Mouse (Mus musculus): ENCODE measurements at regions not wholly inside any gene's neighbourhood (a gene's known extent, or its start where the extent isn't known, plus 50 kb on each side); places are given as distances from the start of the nearest gene placed in this dataset.
A peak's percentile ranks its signal among the peaks of the same experiment; 100 is the strongest.
"Not testable (repeated sequence)": the region's sequence is repeated elsewhere in the genome, so short reads cannot be mapped to it uniquely, and the experiment has no call there.

- no peak for DNase-seq (ENCODE audit: low read depth, low spot score)
Observed at GRCm38 (mm10) chr10:96685991-96686601, 69.3 kb downstream of the Btg1 start.

GRCm38 (mm10) chr10:96686659-96687440, 70.0 kb downstream of the Btg1 start:
- DNase-seq (ENCODE audit: low read depth, low spot score) = no peak

DNA sequence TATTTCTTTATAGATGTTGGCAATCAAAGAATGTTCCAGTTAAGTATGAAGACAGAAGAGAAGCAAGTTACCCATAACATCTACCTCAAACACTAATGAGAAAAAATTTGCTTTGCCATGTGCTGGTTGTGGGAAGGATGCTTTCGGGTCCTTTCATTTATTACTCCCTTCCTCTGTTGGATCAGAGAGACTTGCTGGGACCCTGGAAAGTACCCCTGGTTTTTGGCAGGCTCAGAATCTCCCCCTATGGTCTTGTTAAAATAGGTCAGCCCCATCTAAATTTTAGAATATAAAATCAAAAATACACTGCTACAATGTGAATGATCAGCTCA, 70.6 kb downstream of the Btg1 start:
- no peak for DNase-seq (ENCODE audit: low read depth, low spot score)

DNA sequence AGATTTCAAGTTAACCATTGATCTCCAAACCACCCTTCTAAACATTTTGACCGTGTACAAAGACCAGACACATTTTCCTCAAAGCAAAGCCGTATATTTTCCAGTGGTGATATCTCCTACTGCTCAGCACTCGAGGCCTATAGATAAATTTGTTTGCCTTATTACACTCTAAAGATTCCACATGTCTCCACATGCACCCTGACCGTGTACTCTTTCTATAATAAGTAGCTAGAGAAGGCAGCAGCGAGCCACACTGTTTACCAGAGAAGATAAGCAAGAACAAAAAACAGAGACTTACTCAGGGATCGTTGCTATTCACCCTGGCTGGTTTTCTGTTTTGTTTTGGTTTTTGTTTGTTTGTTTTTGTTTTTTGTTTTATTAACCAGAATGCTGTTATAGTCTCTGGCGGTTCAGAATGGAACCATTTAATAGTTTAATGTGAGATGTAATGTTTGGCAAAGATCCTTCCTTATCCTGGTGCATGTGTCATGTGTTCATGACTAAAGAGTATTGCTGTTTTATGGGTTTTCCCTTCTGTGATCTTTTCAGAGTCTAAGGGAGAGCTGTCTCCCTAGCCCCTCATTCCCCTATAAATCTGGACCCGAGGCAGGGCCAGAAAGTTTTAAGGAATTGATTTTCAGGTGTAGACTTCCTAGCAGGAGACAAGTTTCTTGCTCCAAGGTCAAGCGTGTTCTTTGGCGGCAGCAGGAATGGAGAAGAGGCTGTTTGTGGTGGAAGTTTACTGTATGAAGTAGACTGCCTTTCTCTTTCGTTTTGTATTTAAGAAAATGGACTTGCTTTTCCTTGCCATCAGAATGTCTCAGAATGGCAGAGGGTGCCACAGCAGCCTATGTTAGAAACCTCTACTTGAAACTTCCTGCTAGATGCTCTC, 73.4 kb downstream of the Btg1 start:
- DNase-seq (ENCODE audit: low read depth, low spot score) = no peak

DNA sequence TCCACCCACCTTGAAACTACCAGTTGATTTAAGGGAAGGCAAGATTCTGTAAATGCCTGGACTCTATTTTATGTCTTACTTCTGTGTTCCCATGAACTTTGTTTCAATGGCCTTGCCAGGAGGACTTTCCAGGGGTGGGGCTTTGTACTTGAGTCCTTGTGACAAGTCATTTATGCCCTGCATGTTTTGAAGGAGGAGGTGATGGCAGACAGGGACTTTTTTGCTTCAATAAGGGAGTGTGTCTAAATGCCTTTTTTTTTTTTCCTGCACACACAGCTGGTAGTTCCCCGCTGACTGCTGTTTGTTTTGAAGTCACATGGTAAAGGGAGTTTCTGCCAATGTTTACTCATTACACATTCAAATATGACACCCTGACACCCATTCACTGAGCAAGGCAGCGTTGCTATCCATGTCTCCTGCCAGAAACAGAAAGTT, 74.1 kb downstream of the Btg1 start:
- no peak for DNase-seq (ENCODE audit: low read depth, low spot score)

DNA sequence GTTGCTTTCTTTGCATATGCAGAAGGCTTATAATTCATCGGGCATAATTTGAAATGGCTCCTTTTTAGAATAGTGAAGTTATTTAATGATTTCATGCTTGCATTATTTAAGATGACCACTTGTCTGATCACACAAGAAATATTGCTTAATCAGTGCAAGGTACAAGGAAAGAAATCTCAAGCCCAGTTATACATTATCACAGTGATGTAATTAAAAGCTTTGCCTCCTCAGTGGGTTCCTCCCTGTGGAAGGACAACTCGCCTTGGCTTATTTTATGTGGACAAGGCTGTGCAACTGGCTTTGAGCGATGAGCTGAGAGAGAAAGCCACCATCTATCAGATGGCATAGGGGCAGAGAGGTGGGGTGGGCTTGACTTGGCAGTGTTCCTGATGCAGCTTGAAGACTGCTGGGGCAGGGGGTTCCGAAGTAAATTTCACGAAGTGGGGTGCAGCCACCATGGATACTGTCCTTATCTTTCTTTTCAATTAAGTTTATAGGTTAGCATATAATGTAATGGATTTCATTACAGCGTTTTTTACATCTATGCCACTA, 74.6 kb downstream of the Btg1 start:
- no peak for DNase-seq (ENCODE audit: low read depth, low spot score)

GRCm38 (mm10) chr10:96692821-96693220, 76.0 kb downstream of the Btg1 start:
- DNase-seq (ENCODE audit: low read depth, low spot score) = no peak

DNA sequence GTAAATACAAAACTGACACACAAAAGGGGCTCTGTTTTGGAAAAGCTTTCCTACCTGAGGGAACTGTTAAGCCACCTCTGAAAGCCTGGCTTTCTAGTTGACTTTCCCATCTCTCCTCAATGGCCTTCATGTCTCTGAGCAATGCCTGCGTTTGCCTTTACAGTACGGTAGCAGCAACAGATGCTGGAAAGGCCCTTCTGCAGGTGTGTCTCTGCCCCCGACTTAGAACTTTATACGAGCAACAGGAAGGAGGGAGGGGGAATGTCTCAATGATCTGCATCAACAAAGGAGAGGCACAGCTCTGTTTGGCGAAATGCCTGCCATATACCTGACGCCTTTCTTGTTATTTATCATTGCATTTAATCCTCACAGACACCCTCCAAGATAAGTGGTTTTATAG, 77.0 kb downstream of the Btg1 start:
- DNase-seq (ENCODE audit: low read depth, low spot score) = no peak

- no peak for DNase-seq (ENCODE audit: low read depth, low spot score)
Observed at GRCm38 (mm10) chr10:96696571-96696970, 79.8 kb downstream of the Btg1 start.

DNA sequence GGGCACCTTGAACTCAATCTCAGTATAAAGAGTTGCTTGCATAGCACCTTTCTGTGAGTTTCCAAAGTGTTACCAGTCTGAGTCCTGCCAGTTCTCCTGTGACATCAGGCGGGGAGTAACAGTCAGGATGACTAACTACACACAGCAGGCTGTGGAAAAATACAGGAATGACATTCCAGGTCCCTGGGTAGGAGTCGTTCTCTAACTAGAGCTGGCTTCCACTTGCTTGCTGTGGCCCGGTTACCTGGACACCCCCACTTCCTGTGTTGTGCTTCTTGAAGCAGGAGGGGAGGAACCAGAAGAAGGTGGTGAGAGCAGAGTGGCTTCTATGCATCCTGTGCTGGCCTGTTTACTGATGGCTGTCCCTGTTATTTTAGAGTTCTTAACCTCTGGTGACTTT, 81.0 kb downstream of the Btg1 start:
- no peak for DNase-seq (ENCODE audit: low read depth, low spot score)

DNA sequence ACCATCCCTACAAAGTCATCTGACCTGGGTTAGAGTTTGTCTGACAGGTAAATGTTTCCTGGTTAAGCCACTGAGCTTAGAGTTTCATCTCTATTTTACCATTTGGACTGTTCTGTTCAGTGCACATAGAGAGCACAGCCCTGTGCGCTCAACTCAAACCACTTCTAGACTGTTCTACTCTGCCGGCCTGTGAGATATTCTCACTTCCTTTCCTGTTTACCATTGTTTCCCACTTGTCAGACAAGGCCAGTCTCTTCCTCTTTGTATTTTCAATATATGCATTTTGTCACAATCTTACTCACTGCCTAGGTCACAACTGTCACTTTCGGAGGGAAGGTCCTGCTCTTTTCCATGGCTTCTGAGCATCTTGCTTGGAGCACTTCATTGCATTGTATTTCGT, 89.8 kb downstream of the Btg1 start:
- DNase-seq (ENCODE audit: low read depth, low spot score) = no peak

GRCm38 (mm10) chr10:96708471-96708870, 91.7 kb downstream of the Btg1 start:
- DNase-seq (ENCODE audit: low read depth, low spot score) = no peak

- DNase-seq (ENCODE audit: low read depth, low spot score) = no peak
Observed at GRCm38 (mm10) chr10:96709698-96710356, 93.0 kb downstream of the Btg1 start.

GRCm38 (mm10) chr10:96711993-96712392, 95.2 kb downstream of the Btg1 start:
- DNase-seq (ENCODE audit: low read depth, low spot score) = no peak

- DNase-seq (ENCODE audit: low read depth, low spot score) = no peak
Observed at GRCm38 (mm10) chr10:96714702-96715101, 97.9 kb downstream of the Btg1 start.

GRCm38 (mm10) chr10:96717281-96717680, 100.5 kb downstream of the Btg1 start:
- no peak for DNase-seq (ENCODE audit: low read depth, low spot score)

DNA sequence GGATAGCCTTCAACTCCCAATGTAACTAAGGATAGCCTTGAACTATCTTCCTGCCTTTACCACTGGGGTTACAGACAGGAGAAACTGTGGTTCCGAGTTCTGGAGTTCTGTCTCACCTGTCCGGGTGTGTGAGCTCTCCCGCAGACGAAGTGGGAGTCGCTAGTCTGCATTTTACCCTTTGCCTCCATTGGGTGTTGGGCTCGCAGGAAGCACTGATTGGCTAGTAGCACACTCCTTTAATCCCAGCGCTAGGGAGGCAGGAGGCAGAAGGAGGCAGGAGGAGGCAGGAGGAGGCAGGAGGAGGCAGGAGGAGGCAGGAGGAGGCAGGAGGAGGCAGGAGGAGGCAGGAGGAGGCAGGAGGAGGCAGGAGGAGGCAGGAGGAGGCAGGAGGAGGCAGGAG, 101.9 kb downstream of the Btg1 start:
- DNase-seq (ENCODE audit: low read depth, low spot score) = not testable (repeated sequence)

GRCm38 (mm10) chr10:96720281-96720711, 103.5 kb downstream of the Btg1 start:
- DNase-seq (ENCODE audit: low read depth, low spot score) = no peak

GRCm38 (mm10) chr10:96720956-96721688, 104.3 kb downstream of the Btg1 start:
- DNase-seq (ENCODE audit: low read depth, low spot score) = peak; percentile 36

GRCm38 (mm10) chr10:96722491-96722890, 105.7 kb downstream of the Btg1 start:
- peak; percentile 59 for DNase-seq (ENCODE audit: low read depth, low spot score)

GRCm38 (mm10) chr10:96723071-96723470, 106.3 kb downstream of the Btg1 start:
- no peak for DNase-seq (ENCODE audit: low read depth, low spot score)
